Mouse (Mus musculus) spleen, adult 2 months (tissue): Measurements from ENCODE around the gene Kcnd3. TPM values are rescaled to one million over a fixed set of nuclear protein-coding genes. Genes with fewer than 3 reads are reported as not detected.

Source experiments
- DNase-seq, 2 experiments: peaks; one replicate each; pipeline versions ENCODE4 v3.0.0 to v3.0.0-alpha.2; 2012 to 2021; ENCODE audit warnings: low spot score in 2 of 2, low read depth in 1 of 2
- H3K27ac ChIP-seq: fragments of 200-500 bp; 2 replicates; pipeline ENCODE4 v1.5.1; 2012; ENCODE audit warnings: low read length, inconsistent platforms; ENCODE audit not compliant: insufficient read depth
- H3K27me3 ChIP-seq: fragments of 200-500 bp; 2 replicates; pipeline ENCODE4 v1.6.1; 2012; ENCODE audit warnings: mild to moderate bottlenecking, moderate library complexity, low read length, inconsistent platforms; ENCODE audit not compliant: control insufficient read depth, insufficient read depth
- H3K36me3 ChIP-seq: fragments of 200-500 bp; 2 replicates; pipeline ENCODE4 v1.6.1; 2012; ENCODE audit warnings: mild to moderate bottlenecking, low read length, inconsistent platforms; ENCODE audit not compliant: control insufficient read depth, insufficient read depth
- H3K4me1 ChIP-seq: fragments of 200-500 bp; 2 replicates; pipeline ENCODE4 v1.6.1; 2011; ENCODE audit warnings: inconsistent platforms; ENCODE audit not compliant: control insufficient read depth, insufficient read depth, insufficient read length
- H3K4me3 ChIP-seq: fragments of 200-500 bp; 2 replicates; pipeline ENCODE4 v1.5.1; 2011; ENCODE audit warnings: mild to moderate bottlenecking, inconsistent platforms; ENCODE audit not compliant: insufficient read depth, insufficient read length; ENCODE audit errors: extremely low read depth
- CTCF ChIP-seq: fragments of 200-500 bp; IDR thresholded peaks from 2 replicates; pipeline ENCODE4 v1.5.1; 2011; ENCODE audit warnings: mild to moderate bottlenecking, inconsistent platforms; ENCODE audit not compliant: insufficient read depth, insufficient read length, insufficient replicate concordance; ENCODE audit errors: extremely low read depth
- POLR2A ChIP-seq: fragments of 200-500 bp; IDR thresholded peaks from 2 replicates; pipeline ENCODE4 v1.6.1; 2011; ENCODE audit warnings: low read depth, low read length, inconsistent platforms
- WGBS: fragments of 180-500 bp; shearing (Covaris S2); methylation state at CpG from one replicate; pipeline ENCODE4 v1.1.7; 2018; 5-methylcytosine and 5-hydroxymethylcytosine counted together
- polyA plus RNA-seq: library from polyadenylated mRNA; depleted of rRNA; stranded (reverse); fragments of >200 nt; gene quantifications from 2 replicates; pipeline ENCODE4 v1.2.3, GENCODE M21; 2012

Gene Kcnd3
- polyA plus RNA-seq, 1 experiment = 2.5 TPM

GRCm38 (mm10) chr3:105571944-105572343 lies 119.8 kb downstream of the Kcnd3 start:
- H3K4me3 ChIP-seq = no peak overlapping the region
- H3K4me1 ChIP-seq = no peaks in the 10 kb centered on the region
- DNase-seq = no peak
- 81% methylated on average over 1 of the region's 1 CpGs for WGBS
- no peaks in the 10 kb centered on the region for H3K27me3 ChIP-seq
- no peaks in the 10 kb centered on the region for H3K36me3 ChIP-seq
- TF ChIP-seq POLR2A (no peak), CTCF (no peak)
- no peak overlapping the region for H3K27ac ChIP-seq

- Histone ChIP-seq H3K36me3 (no peaks in the 10 kb centered on the region), H3K27ac (no peak overlapping the region), H3K4me3 (no peak overlapping the region), H3K27me3 (no peaks in the 10 kb centered on the region), H3K4me1 (no peaks in the 10 kb centered on the region)
- TF ChIP-seq POLR2A (no peak), CTCF (no peak)
- DNase-seq = no peak
- WGBS = 59% methylated on average over 2 of the region's 2 CpGs
Observed at GRCm38 (mm10) chr3:105573156-105573555, 121.0 kb downstream of the Kcnd3 start.

GRCm38 (mm10) chr3:105578320-105578719 lies 126.2 kb downstream of the Kcnd3 start:
- TF ChIP-seq POLR2A = no peak
- no peak for TF ChIP-seq CTCF
- Histone ChIP-seq H3K4me1 (no peaks in the 10 kb centered on the region), H3K36me3 (no peaks in the 10 kb centered on the region), H3K4me3 (no peak overlapping the region), H3K27me3 (no peaks in the 10 kb centered on the region), H3K27ac (no peak overlapping the region)
- DNase-seq = no peak
- WGBS = 75% methylated on average over 3 of the region's 3 CpGs

GRCm38 (mm10) chr3:105581119-105581518 lies 129.0 kb downstream of the Kcnd3 start:
- H3K4me3 ChIP-seq = no peak overlapping the region
- H3K4me1 ChIP-seq = no peaks in the 10 kb centered on the region
- H3K27me3 ChIP-seq = no peaks in the 10 kb centered on the region
- DNase-seq = no peak
- no peak for TF ChIP-seq POLR2A
- TF ChIP-seq CTCF = no peak
- H3K36me3 ChIP-seq = no peaks in the 10 kb centered on the region
- no peak overlapping the region for H3K27ac ChIP-seq
- WGBS = 66% methylated on average over 6 of the region's 6 CpGs

- WGBS = 32% methylated on average over 4 of the region's 4 CpGs
- TF ChIP-seq POLR2A = no peak
- TF ChIP-seq CTCF = no peak
- H3K4me3 ChIP-seq = no peak overlapping the region
- no peaks in the 10 kb centered on the region for H3K36me3 ChIP-seq
- H3K27ac ChIP-seq = no peak overlapping the region
- H3K27me3 ChIP-seq = no peaks in the 10 kb centered on the region
- H3K4me1 ChIP-seq = no peaks in the 10 kb centered on the region
- no peak for DNase-seq
Observed at GRCm38 (mm10) chr3:105585734-105586159, 133.6 kb downstream of the Kcnd3 start.

- 89% methylated on average over 15 of the region's 15 CpGs for WGBS
- DNase-seq = no peak
- Histone ChIP-seq H3K27me3 (no peaks in the 10 kb centered on the region), H3K27ac (no peak overlapping the region), H3K36me3 (no peaks in the 10 kb centered on the region), H3K4me3 (no peak overlapping the region), H3K4me1 (no peaks in the 10 kb centered on the region)
- TF ChIP-seq CTCF (no peak), POLR2A (no peak)
Observed at GRCm38 (mm10) chr3:105590056-105590672, 138.0 kb downstream of the Kcnd3 start.

- H3K36me3 ChIP-seq = no peaks in the 10 kb centered on the region
- no peak for DNase-seq
- H3K27ac ChIP-seq = no peak overlapping the region
- 89% methylated on average over 1 of the region's 1 CpGs for WGBS
- TF ChIP-seq CTCF (no peak), POLR2A (no peak)
- no peaks in the 10 kb centered on the region for H3K27me3 ChIP-seq
- H3K4me3 ChIP-seq = no peak overlapping the region
- H3K4me1 ChIP-seq = no peaks in the 10 kb centered on the region
Observed at GRCm38 (mm10) chr3:105591766-105592165, 139.6 kb downstream of the Kcnd3 start.

GRCm38 (mm10) chr3:105592246-105592645 lies 140.1 kb downstream of the Kcnd3 start:
- H3K36me3 ChIP-seq = no peaks in the 10 kb centered on the region
- no peak overlapping the region for H3K27ac ChIP-seq
- WGBS = 77% methylated on average over 2 of the region's 2 CpGs
- H3K27me3 ChIP-seq = no peaks in the 10 kb centered on the region
- TF ChIP-seq POLR2A (no peak), CTCF (no peak)
- no peak for DNase-seq
- H3K4me1 ChIP-seq = no peaks in the 10 kb centered on the region
- H3K4me3 ChIP-seq = no peak overlapping the region
